Mouse (Mus musculus): ENCODE results near the gene Krt23.

Krt23 gene

GRCm38 (mm10) chr11:99492733-99493573 is at the start of gene Krt23:
Gene Krt23, minus strand, starts transcription at chr11:99493137.
- no peak for DNase-seq (ENCODE audit: low spot score in 2 of 2)

DNA sequence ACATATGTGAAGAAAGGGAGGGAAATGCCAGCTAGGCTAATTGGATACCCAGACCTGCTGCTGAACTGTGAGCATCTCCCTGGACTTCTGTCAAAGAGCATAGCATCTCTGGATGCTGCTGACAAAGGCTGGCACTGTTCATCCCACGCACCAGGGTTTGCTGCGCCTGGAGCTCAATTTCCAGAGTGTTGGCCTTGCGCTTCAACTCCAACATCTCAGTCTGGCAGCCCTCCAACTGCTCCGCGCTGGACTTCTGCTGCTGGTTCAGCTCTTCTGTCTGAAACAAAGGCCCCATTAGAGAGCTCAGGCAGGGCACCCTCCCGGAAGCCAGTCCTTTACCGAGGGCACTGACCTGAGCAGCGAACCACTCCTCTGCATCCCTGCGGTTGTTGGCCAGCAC is 46.8 kb upstream of the Krt23 start:
- no peak for DNase-seq (ENCODE audit: low spot score in 2 of 2)

DNA sequence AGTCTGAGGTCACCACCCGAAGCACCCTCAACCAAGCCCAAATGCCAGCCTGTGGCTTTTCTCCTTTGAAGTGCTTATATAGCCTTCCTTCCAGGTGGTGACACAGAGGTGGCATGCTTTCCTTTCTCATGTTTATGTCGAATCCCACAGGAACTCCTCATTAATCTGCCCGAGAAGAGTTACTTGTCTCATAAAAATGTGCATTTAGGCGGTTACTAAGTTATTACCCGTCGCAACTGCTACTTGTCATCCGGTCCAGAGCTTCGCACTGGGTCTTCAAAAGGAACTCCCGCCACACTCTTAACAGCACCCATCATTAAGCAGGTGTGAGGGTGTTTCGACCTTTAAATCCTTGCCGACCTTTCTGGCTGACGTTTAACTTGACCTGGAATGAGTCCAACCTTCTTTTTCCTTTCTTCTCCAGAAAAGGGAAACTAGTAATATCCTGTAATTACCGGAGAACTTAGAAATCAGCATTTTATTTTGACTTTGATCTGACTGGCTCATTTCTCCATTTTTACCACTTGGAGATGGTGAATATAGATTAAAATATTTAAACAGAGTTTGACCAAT is 28.4 kb upstream of the Krt23 start, which contains the start of gene Krt39:
TSS of gene Krt39 (minus strand) at position 51 of the 573 bp plus-strand sequence.
- no peak for DNase-seq (ENCODE audit: low spot score in 2 of 2)

- no peak for DNase-seq (ENCODE audit: low spot score in 2 of 2)
Measured at GRCm38 (mm10) chr11:99514098-99514497, 21.2 kb upstream of the Krt23 start.

DNA sequence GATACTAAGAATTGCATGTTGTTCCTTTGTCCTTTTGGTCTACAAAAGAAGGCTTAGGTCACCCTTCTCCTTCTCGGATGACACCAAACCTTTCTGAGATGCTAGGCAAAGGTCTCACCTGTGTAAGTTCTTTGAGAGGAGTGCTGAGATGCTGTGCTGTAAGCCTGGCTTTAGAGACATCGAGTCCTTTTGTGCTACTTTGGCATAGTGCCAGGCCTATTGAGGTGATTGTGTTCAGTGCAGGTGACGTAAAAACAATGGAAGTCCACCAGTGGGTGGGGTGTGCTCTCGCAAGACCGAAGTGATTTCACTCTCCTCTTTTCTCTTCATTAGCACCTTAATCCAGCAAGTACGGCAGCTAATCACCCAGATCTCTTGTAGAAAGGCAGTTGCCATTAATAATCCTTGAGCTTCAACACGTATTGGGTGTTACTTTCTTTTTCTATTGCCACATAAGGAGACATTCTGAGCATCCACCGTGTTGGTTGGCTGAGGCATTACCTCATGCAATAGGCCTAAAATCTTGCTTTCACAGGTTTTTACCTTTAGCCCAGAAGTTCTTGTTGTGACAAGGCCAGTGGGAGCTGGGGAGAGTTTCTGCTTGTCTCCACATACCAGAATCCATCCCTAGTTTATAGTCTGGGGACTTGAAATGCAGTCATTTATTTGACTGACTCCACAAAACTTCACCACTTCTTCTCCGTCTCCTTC is 7.3 kb upstream of the Krt23 start:
- no peak for DNase-seq (ENCODE audit: low spot score in 2 of 2)

GRCm38 (mm10) chr11:99496460-99496859 is 3.5 kb upstream of the Krt23 start:
- DNase-seq (ENCODE audit: low spot score in 2 of 2): no peak

GRCm38 (mm10) chr11:99494741-99495140 is 1.8 kb upstream of the Krt23 start:
- DNase-seq (ENCODE audit: low spot score in 2 of 2): no peak

DNA sequence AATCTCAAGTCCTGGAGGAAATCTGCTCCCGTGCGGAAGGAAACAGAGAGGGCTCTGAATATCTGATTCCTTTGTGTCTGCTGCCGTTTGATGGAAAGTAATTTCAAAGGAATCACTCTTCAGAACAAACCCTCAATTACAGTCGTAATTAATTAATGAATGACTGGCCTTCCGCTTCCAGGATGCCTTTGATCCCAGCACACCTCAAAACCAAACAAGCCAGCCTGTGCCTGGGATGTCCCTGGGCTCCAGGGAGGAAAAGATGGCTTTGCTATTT is 575 bp upstream of the Krt23 start:
- DNase-seq (ENCODE audit: low spot score in 2 of 2): no peak

GRCm38 (mm10) chr11:99491040-99491439 is 1.9 kb downstream of the Krt23 start:
- DNase-seq (ENCODE audit: low spot score in 2 of 2): no peak

GRCm38 (mm10) chr11:99490624-99491023 is 2.3 kb downstream of the Krt23 start:
- no peak for DNase-seq (ENCODE audit: low spot score in 2 of 2)

- DNase-seq (ENCODE audit: low spot score in 2 of 2): no peak
Measured at GRCm38 (mm10) chr11:99489233-99489632, 3.7 kb downstream of the Krt23 start.

DNA sequence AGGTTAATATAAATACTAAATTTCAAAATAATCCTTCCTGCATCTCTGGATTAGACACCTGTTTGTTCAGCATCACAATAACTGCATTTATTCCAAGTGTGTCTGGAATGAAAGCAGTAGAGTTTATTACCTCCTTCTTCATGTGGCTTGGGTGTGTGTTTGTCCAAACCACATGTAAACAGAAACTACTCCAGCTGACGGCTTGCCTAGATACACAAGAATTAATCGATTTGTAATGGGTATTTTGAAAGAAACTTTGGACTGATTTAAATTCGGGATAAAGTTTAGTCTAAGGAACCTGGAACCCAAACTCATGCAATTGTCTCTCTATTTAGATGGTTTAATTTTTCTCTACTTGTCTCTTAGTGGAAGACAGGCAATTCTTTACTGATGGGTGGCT is 18.0 kb downstream of the Krt23 start:
- DNase-seq (ENCODE audit: low spot score in 2 of 2): no peak

DNA sequence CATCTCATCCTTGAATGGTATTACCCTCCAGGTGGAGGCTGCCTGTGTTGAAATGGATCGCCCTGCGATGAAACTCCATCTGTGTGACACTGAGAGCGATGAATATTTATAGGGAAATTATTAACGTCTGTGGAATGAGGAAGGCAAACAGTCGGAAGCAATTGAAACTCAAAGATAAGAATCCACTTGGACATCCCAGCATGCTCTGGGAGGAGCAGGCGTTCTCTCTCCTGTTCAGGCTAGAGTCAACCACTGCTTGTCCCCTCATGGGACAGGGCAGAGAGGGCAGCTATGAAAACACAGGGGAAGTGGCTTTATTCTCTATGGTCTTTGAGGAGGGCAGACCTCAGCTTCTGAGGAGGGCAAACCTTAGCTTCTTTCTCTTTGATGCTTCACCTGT is 19.5 kb downstream of the Krt23 start:
- DNase-seq (ENCODE audit: low spot score in 2 of 2): no peak

DNA sequence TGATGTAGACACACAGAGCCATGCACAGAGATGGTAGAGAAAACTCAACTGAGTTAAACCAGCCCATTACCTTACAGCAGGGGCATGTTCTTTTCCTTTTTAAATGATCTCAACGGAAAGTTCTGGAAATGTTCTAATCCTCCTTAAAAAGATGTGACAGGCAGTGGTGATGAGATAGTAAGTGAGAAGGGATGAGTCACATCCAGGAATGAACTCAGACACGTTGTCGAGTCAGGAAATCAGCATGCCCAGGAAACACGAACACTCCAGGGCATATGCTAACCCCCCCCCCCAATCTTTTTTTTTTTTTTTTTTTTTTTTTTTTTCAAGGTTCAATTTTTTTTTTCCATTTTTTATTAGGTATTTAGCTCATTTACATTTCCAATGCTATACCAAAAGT is 20.5 kb downstream of the Krt23 start:
- no peak for DNase-seq (ENCODE audit: low spot score in 2 of 2)

GRCm38 (mm10) chr11:99471946-99472345 is 21.0 kb downstream of the Krt23 start:
- DNase-seq (ENCODE audit: low spot score in 2 of 2): no peak

DNA sequence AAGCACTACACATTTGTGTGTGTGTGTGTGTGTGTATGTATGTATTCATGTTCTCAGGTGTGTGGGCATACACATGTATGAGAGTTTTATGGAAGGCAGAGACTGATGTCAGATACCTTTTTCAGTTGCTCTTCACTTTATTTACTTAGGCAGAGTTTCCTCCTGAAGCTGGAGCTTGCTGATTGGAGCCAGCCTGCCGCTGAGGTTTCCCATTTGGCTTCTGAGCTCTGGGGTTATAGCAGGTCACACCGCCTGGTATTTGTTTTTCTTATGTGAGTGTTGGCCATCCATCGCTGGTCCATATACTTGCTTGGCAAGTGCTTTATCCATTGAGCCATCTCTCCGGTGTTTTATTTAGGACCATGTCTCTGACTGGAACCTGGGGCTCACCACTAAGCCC is 23.7 kb downstream of the Krt23 start:
- no peak for DNase-seq (ENCODE audit: low spot score in 2 of 2)

DNA sequence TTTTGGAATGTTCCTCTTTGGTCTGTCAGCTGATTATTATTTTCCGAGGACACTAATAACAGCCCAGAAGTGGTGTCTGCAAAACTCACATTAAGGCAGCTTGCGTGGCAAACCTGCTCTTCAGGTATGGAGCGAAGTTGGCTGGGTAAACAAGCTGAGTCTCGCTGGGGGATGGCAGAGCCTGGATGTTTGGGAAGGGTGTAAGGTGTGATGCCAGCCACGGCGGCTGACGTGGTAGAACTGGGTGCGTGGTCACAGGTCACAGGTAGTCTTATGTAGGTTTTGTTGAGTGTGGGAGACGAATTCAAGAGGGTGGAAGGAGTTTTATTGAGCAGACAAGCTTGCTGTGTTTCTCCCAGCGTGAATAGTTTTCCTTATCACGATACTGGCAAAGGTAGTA is 24.4 kb downstream of the Krt23 start:
- no peak for DNase-seq (ENCODE audit: low spot score in 2 of 2)

DNA sequence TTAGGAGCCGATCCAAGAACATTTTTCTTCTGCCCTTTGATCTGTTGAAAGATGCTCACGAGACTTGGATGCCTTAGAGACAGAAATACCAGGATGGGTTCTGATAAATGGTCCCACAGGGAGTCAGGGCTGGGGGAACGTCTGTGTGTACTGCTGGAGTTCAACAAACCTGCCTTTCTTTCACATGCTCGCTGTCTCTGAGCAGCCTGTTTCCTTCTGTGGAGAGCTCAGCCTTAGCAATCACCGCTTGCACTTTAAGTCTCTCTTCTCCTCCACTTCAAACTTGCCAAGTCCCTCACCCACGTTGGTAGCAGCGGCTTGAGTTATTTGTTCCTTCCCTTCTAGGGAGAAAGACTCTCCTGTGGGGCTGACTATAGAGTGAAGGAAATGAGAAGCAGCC is 26.6 kb downstream of the Krt23 start:
- DNase-seq (ENCODE audit: low spot score in 2 of 2): no peak

GRCm38 (mm10) chr11:99464836-99465235 is 28.1 kb downstream of the Krt23 start:
- peak in 1 of 2 experiments; percentile 35 for DNase-seq (ENCODE audit: low spot score in 2 of 2)

DNA sequence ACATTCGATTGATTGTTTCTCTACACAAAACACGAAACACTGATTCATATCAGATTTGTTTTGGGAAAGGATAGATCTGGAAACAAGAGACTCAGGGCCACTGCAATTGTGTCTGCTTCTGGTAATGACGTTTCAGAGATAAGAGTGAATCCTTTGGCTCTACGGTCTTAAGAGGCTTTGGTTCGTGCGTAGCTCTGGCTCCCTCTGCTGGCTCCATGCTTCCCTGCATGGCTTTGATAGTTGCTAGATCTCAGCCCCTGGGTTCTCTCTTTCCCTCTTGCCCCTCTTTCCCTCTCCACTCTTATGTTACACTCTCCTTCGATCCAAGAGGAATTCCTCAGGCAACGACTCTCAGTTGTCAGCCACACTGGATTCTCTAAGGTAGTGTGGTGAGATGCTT is 29.8 kb downstream of the Krt23 start:
- no peak for DNase-seq (ENCODE audit: low spot score in 2 of 2)

DNA sequence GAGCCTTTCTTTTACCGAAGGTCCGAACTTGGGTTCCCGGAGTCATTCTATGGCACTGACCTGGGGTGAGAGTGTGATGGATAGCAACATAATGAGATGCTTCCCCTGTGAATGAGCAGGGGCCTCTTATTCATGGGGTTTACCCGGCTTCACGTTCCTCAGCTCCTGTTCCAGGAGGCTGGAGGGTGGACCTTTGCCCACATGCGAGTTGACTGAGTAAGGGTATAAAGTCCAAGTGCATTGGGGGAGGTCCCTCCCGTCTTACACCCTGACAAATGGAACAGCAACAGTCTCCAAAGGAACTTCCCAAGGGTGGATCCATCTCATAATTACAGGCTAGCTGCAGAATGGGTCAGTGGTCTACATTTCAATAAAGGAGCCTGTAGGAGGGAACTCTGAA is 31.2 kb downstream of the Krt23 start:
- DNase-seq (ENCODE audit: low spot score in 2 of 2): no peak

DNA sequence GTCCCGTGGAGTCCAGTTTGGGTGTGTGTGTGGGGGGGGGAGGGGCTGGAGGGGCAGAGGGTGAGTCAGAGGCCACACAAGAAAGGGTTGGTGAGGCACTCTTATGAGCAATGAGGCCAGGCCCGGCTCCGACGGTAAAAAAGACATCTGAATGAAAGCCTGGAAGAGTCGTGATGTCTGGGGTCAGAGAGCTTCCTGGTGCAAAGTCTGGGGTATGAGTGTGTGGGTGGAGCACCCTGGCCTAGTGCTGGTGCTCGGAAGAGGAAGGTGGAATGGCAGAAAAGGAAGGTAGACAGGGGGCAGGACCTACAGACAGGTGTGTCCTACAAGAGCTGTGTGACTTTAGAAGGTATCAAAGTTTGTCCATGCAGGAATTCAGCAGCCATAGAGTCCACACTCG is 34.0 kb downstream of the Krt23 start:
- DNase-seq (ENCODE audit: low spot score in 2 of 2): no peak

- DNase-seq (ENCODE audit: low spot score in 2 of 2): no peak
Measured at GRCm38 (mm10) chr11:99454759-99455158, 38.2 kb downstream of the Krt23 start.

All from spleen, postnatal 36 days (tissue).